Mouse (Mus musculus): ENCODE data around the gene Zfyve21. TPM values are rescaled to one million over a fixed set of nuclear protein-coding genes. Genes with fewer than 3 reads are reported as not detected.

The Zfyve21 gene
- polyA plus RNA-seq, 1 experiment from 2014 or later: 117 TPM

DNA sequence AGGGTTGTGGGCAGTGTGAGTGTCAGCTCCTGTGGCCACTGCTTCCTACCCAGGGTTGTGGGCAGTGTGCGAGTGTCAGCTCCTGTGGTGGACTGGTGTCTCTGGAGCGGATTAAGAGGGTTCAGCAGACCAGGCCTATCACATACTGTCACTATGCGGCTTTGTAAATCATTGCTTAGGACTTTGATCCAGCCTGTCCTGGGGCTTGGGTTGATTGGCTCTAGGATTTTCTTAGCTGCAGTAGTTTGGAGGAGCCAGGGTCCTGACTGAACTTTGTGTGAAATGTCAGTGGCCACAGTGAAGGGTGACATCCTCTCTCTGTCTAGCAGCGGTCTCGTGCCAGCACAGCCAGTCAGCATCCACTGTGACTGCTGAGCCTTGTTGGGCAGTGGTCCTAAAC lies 23.9 kb upstream of the Zfyve21 start:
- Histone ChIP-seq H3K4me2 (ENCODE audit: low read length) (no peak overlapping the region), H3K9me3 (replicated peaks; ENCODE audit: low read length) (no peaks in the 10 kb centered on the region), H3K27me3 (ENCODE audit: insufficient read depth, low read length) (no peaks in the 10 kb centered on the region), H3K4me1 (replicated peaks; ENCODE audit: insufficient read depth, low read length) (no peaks in the 10 kb centered on the region), H3K27ac (peak overlapping the region; percentile 62), H3K36me3 (ENCODE audit: insufficient read depth, low read length) (peaks cover 56% of the 10 kb centered on the region), H3K9ac (ENCODE audit: low read depth, low read length) (no peak overlapping the region), H3K4me3 (replicated peaks; ENCODE audit: low read depth, low read length) (no peak overlapping the region)
- WGBS: 79% methylated on average over 5 of the region's 5 CpGs
- ATAC-seq (replicated peaks; ENCODE audit: low FRiP score, low read depth) (peak; percentile 84), DNase-seq (ENCODE audit: low spot score) (no peak)
- TF ChIP-seq CTCF (IDR thresholded peaks at IDR 0.05; ENCODE audit: low read depth): no peak

DNA sequence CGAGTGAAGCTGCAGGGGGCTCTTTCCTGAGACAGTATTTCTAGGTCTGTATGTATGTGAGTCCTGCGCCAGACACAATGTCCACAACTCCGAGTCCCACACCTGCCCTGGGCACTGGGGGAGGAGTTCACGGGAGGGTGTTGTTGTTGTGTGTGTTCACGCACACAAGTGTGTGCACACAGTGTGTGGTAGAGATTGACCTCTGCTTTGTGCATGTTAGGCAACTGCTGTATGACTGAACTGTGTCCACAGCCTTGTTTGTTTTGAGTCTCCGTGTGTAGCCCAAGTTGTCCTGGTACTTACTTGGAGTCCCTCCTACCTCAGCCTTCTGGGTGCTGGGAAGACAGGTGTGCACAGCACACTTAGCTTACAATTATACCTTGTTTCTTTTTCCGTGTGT lies 23.3 kb upstream of the Zfyve21 start:
- Histone ChIP-seq H3K4me3 (replicated peaks; ENCODE audit: low read depth, low read length) (no peak overlapping the region), H3K9me3 (replicated peaks; ENCODE audit: low read length) (no peaks in the 10 kb centered on the region), H3K4me1 (replicated peaks; ENCODE audit: insufficient read depth, low read length) (no peaks in the 10 kb centered on the region), H3K9ac (ENCODE audit: low read depth, low read length) (no peak overlapping the region), H3K4me2 (ENCODE audit: low read length) (no peak overlapping the region), H3K36me3 (ENCODE audit: insufficient read depth, low read length) (peaks cover 53% of the 10 kb centered on the region), H3K27me3 (ENCODE audit: insufficient read depth, low read length) (no peaks in the 10 kb centered on the region), H3K27ac (peak overlapping the region; percentile 62; the same call in 1 of the 2 replicates)
- DNase-seq (ENCODE audit: low spot score): no peak
- no peak for TF ChIP-seq CTCF (IDR thresholded peaks at IDR 0.05; ENCODE audit: low read depth)
- WGBS: 91% methylated on average over 7 of the region's 7 CpGs
- no peak for ATAC-seq (replicated peaks; ENCODE audit: low FRiP score, low read depth)

DNA sequence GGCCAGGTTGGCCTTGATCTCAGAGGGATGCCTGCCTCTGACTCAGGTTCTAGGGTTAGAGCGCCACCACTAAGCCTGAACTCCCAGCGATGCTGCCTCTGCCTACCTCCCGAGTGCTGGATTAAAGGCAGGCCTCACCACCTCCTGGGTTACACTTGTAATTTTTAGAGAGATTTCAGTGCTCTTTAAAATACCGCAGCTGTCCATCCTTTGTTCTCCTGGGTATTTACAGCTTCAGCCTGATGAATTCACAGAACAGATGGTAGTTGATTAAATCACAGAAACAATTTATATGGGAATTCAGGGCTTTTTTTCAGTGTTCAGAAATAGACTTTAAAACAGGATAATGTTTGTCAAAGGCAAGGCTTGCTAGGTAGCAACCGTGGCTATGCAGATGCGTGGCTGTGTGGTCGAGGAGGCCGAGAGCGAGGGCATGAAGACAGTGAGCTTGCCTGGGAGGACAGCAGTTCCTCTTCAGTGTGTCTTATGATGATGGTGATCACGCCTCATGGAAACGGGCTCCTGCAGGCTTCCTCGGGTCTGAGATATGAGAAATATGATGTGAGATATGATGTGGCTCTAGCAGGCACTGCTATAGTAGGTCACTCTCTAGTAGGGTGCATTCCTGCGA lies 22.4 kb upstream of the Zfyve21 start:
- no peak for TF ChIP-seq CTCF (IDR thresholded peaks at IDR 0.05; ENCODE audit: low read depth)
- Histone ChIP-seq H3K36me3 (ENCODE audit: insufficient read depth, low read length) (peaks cover 57% of the 10 kb centered on the region), H3K27ac (no peak overlapping the region), H3K9ac (ENCODE audit: low read depth, low read length) (no peak overlapping the region), H3K4me3 (replicated peaks; ENCODE audit: low read depth, low read length) (no peak overlapping the region), H3K4me2 (ENCODE audit: low read length) (no peak overlapping the region), H3K9me3 (replicated peaks; ENCODE audit: low read length) (no peaks in the 10 kb centered on the region), H3K4me1 (replicated peaks; ENCODE audit: insufficient read depth, low read length) (no peaks in the 10 kb centered on the region), H3K27me3 (ENCODE audit: insufficient read depth, low read length) (no peaks in the 10 kb centered on the region)
- DNase-seq (ENCODE audit: low spot score): no peak
- no peak for ATAC-seq (replicated peaks; ENCODE audit: low FRiP score, low read depth)
- 93% methylated on average over 13 of the region's 13 CpGs for WGBS

- Histone ChIP-seq H3K4me3 (replicated peaks; ENCODE audit: low read depth, low read length) (no peak overlapping the region), H3K36me3 (ENCODE audit: insufficient read depth, low read length) (peaks cover 53% of the 10 kb centered on the region), H3K27me3 (ENCODE audit: insufficient read depth, low read length) (no peaks in the 10 kb centered on the region), H3K4me2 (ENCODE audit: low read length) (no peak overlapping the region), H3K4me1 (replicated peaks; ENCODE audit: insufficient read depth, low read length) (no peaks in the 10 kb centered on the region), H3K27ac (peak overlapping the region; percentile 21; the same call in 1 of the 2 replicates), H3K9ac (ENCODE audit: low read depth, low read length) (no peak overlapping the region), H3K9me3 (replicated peaks; ENCODE audit: low read length) (no peaks in the 10 kb centered on the region)
- 68% methylated on average over 22 of the region's 22 CpGs for WGBS
- TF ChIP-seq CTCF (IDR thresholded peaks at IDR 0.05; ENCODE audit: low read depth): no peak
- DNase-seq (ENCODE audit: low spot score): no peak
- peak; percentile 45 for ATAC-seq (replicated peaks; ENCODE audit: low FRiP score, low read depth)
Observed at GRCm38 (mm10) chr12:111794102-111794501, 19.9 kb upstream of the Zfyve21 start.

DNA sequence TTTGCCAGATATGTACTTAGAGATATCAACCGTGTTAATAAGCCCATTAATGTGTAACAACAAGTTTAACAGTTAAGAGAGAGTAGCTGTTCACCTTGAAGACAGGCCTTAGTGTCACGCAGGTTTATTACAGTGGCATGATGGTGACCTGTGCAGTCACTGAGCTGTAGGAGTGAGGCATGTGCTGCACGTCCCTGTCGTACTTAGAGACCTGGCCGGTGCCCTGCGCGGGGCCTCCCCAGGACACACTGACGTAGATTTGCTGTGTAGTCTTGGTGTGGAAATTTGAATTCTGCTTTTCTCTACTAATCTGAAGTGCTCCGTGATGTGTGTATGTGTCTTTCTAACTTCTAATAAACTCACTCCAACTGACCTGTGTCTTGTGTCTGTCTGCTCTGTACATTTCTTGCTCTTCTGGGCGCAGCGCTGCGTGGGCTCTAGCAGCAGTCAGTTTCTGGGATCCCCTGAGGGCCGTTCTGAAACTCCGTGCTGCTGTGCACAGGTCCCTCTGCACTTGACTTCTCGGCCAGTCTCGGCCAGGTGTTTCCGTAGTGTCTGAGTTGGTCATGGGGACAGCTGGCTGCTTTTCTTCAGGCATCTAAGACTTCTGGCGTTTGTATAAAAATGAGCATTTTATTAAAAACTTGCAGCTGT lies 19.3 kb upstream of the Zfyve21 start:
- ATAC-seq (replicated peaks; ENCODE audit: low FRiP score, low read depth): peak; percentile 35

DNA sequence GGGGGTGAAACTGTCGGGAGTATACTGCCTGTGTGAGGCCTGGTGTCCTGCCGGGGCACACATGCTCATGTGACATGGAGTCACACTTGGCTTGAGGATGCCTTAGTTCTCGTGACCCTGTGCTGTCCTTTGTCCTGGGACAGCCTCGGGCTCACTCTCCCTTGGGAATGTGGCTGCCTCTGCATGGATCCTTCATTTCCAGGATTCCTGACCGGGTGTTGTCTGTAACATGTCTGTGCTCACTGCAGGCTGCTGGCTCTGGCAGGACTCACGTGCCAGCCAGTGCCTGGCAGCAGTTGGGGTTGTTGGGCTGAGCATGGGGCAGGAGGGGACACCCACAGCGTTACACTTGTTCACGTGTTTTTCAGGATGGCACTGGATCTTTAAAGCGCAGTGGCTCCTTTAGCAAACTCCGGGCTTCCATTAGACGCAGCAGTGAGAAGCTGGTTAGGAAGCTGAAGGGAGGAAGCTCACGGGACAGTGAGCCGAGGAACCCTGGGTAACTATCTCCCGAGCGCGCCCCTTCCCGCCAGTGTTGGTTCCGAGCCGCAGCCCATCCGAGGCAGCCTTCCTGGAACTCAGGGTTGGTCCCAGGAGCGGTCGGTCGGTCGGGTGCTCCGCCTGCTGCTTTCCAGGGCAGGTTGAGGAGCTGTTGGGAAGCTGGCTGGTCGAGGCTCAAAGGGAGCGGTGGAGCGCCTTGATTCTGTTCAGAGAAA lies 18.6 kb upstream of the Zfyve21 start:
- Histone ChIP-seq H3K9me3 (replicated peaks; ENCODE audit: low read length) (no peaks in the 10 kb centered on the region), H3K27me3 (ENCODE audit: insufficient read depth, low read length) (no peaks in the 10 kb centered on the region), H3K36me3 (ENCODE audit: insufficient read depth, low read length) (peaks cover 46% of the 10 kb centered on the region), H3K4me1 (replicated peaks; ENCODE audit: insufficient read depth, low read length) (no peaks in the 10 kb centered on the region), H3K27ac (0 out of 2 replicates have a peak overlapping the region, but pooled peaks have one; percentile 57), H3K4me2 (ENCODE audit: low read length) (no peak overlapping the region), H3K4me3 (replicated peaks; ENCODE audit: low read depth, low read length) (no peak overlapping the region), H3K9ac (ENCODE audit: low read depth, low read length) (no peak overlapping the region)
- TF ChIP-seq CTCF (IDR thresholded peaks at IDR 0.05; ENCODE audit: low read depth): no peak
- DNase-seq (ENCODE audit: low spot score) (no peak), ATAC-seq (replicated peaks; ENCODE audit: low FRiP score, low read depth) (0 out of 2 replicates have a peak, but pooled peaks have one; percentile 33)
- WGBS: 81% methylated on average over 28 of the region's 28 CpGs

More for the DNA sequence above, 19.3 kb upstream of the Zfyve21 start:
- 85% methylated on average over 18 of the region's 18 CpGs for WGBS
- Histone ChIP-seq H3K4me1 (replicated peaks; ENCODE audit: insufficient read depth, low read length) (no peaks in the 10 kb centered on the region), H3K4me2 (ENCODE audit: low read length) (no peak overlapping the region), H3K36me3 (ENCODE audit: insufficient read depth, low read length) (peaks cover 52% of the 10 kb centered on the region), H3K27ac (peak overlapping the region; percentile 44), H3K4me3 (replicated peaks; ENCODE audit: low read depth, low read length) (no peak overlapping the region), H3K27me3 (ENCODE audit: insufficient read depth, low read length) (no peaks in the 10 kb centered on the region), H3K9ac (ENCODE audit: low read depth, low read length) (no peak overlapping the region), H3K9me3 (replicated peaks; ENCODE audit: low read length) (no peaks in the 10 kb centered on the region)
- TF ChIP-seq CTCF (IDR thresholded peaks at IDR 0.05; ENCODE audit: low read depth): no peak
- no peak for DNase-seq (ENCODE audit: low spot score)
